Mouse (Mus musculus) hindbrain, embryonic 10.5 days (tissue): ENCODE data around the gene Dmwd. TPM values are rescaled to one million over a fixed set of nuclear protein-coding genes. Genes with fewer than 3 reads are reported as not detected.

ENCODE experiments used
- DNase-seq: peaks from one replicate; pipeline ENCODE4 v3.0.0-alpha.2; 2017; ENCODE audit warnings: low spot score
- H3K27ac ChIP-seq: fragments of 300-500 bp; sonication (generic); 2 replicates; pipeline ENCODE4 v1.5.1; 2016; ENCODE audit warnings: mild to moderate bottlenecking, moderate library complexity
- H3K27me3 ChIP-seq: fragments of 300-500 bp; sonication (generic); 2 replicates; pipeline ENCODE4 v1.6.1; 2016; ENCODE audit warnings: mild to moderate bottlenecking; ENCODE audit not compliant: poor library complexity, insufficient read depth, severe bottlenecking
- H3K36me3 ChIP-seq: fragments of 300-500 bp; sonication (generic); 2 replicates; pipeline ENCODE4 v1.6.1; 2016; ENCODE audit warnings: mild to moderate bottlenecking, moderate library complexity
- H3K4me1 ChIP-seq: fragments of 300-500 bp; sonication (generic); replicated peaks from 2 replicates; pipeline ENCODE4 v1.6.1; 2016; ENCODE audit warnings: mild to moderate bottlenecking
- H3K4me3 ChIP-seq: fragments of 300-500 bp; sonication (generic); 2 replicates; pipeline ENCODE4 v1.5.1; 2016; ENCODE audit warnings: mild to moderate bottlenecking, moderate library complexity
- H3K9me3 ChIP-seq: fragments of 300-500 bp; sonication (generic); 2 replicates; pipeline ENCODE4 v1.6.1; 2016; ENCODE audit warnings: mild to moderate bottlenecking, moderate library complexity
- WGBS: fragments of 180-500 bp; shearing (Covaris S2); methylation state at CpG from one replicate; pipeline ENCODE4 v1.1.7; 2016; 5-methylcytosine and 5-hydroxymethylcytosine counted together
- polyA plus RNA-seq: library from polyadenylated mRNA; unstranded; fragments of >200 nt; fragmentation: Nextera tagmentation; extraction: Ambion mirVana; gene quantifications from 2 replicates; pipeline ENCODE4 v1.2.1, GENCODE M21; 2016

The Dmwd gene
- polyA plus RNA-seq, 1 experiment from 2014 or later = 20.7 TPM

- Histone ChIP-seq H3K27me3 (no peaks in the 10 kb centered on the region), H3K4me1 (peaks cover 24% of the 10 kb centered on the region), H3K9me3 (peaks cover 3% of the 10 kb centered on the region; the same call in 1 of the 2 replicates), H3K4me3 (peak overlapping the region; percentile 99), H3K36me3 (peaks cover 26% of the 10 kb centered on the region), H3K27ac (peak overlapping the region; percentile 72)
- no peak for DNase-seq
- 61% methylated on average over 5 of the region's 5 CpGs for WGBS
These were observed 796 bp upstream of the Dmwd start for GRCm38 (mm10) chr7:19075231-19075630.

GRCm38 (mm10) chr7:19076586-19076991 is 562 bp downstream of the Dmwd start:
- WGBS = under 1% methylated on average over 22 of the region's 22 CpGs

GRCm38 (mm10) chr7:19077761-19078160 is 1.7 kb downstream of the Dmwd start:
- Histone ChIP-seq H3K27ac (peak overlapping the region; percentile 95), H3K9me3 (peaks cover 3% of the 10 kb centered on the region; the same call in 1 of the 2 replicates), H3K27me3 (no peaks in the 10 kb centered on the region), H3K4me1 (peaks cover 36% of the 10 kb centered on the region), H3K36me3 (peaks cover 51% of the 10 kb centered on the region), H3K4me3 (peak overlapping the region; percentile 99)
- no peak for DNase-seq
- WGBS = 80% methylated on average over 14 of the region's 14 CpGs

More at GRCm38 (mm10) chr7:19076586-19076991, 562 bp downstream of the Dmwd start:
- DNase-seq = no peak
- Histone ChIP-seq H3K27me3 (no peaks in the 10 kb centered on the region), H3K27ac (peak overlapping the region; percentile 95), H3K4me3 (peak overlapping the region; percentile 99), H3K36me3 (peaks cover 40% of the 10 kb centered on the region), H3K4me1 (peaks cover 25% of the 10 kb centered on the region), H3K9me3 (peaks cover 3% of the 10 kb centered on the region; the same call in 1 of the 2 replicates)

- H3K27me3 ChIP-seq = no peaks in the 10 kb centered on the region
- no peak for DNase-seq
- H3K4me3 ChIP-seq = 0 out of 2 replicates have a peak overlapping the region, but pooled peaks have one; percentile 14
- H3K36me3 ChIP-seq = peaks cover 61% of the 10 kb centered on the region
- 85% methylated on average over 3 of the region's 3 CpGs for WGBS
- H3K9me3 ChIP-seq = peaks cover under 1% of the 10 kb centered on the region; the same call in 1 of the 2 replicates
- peaks cover 46% of the 10 kb centered on the region for H3K4me1 ChIP-seq
- no peak overlapping the region for H3K27ac ChIP-seq
These were observed 2.7 kb downstream of the Dmwd start for GRCm38 (mm10) chr7:19078732-19079131.

- no peaks in the 10 kb centered on the region for H3K27me3 ChIP-seq
- H3K4me3 ChIP-seq = 0 out of 2 replicates have a peak overlapping the region, but pooled peaks have one; percentile 11
These were observed 4.5 kb downstream of the Dmwd start for GRCm38 (mm10) chr7:19080451-19080950.

GRCm38 (mm10) chr7:19082171-19082570 is 6.1 kb downstream of the Dmwd start:
- no peak overlapping the region for H3K27ac ChIP-seq
- 0 out of 2 replicates have a peak overlapping the region, but pooled peaks have one; percentile 3 for H3K4me3 ChIP-seq
- H3K4me1 ChIP-seq = peaks cover 61% of the 10 kb centered on the region
- peaks cover 8% of the 10 kb centered on the region for H3K27me3 ChIP-seq
- no peak for DNase-seq
- H3K9me3 ChIP-seq = no peaks in the 10 kb centered on the region
- 89% methylated on average over 4 of the region's 4 CpGs for WGBS
- peaks cover 78% of the 10 kb centered on the region for H3K36me3 ChIP-seq

More at GRCm38 (mm10) chr7:19080451-19080950, 4.5 kb downstream of the Dmwd start:
- no peak overlapping the region for H3K27ac ChIP-seq
- H3K4me1 ChIP-seq = peaks cover 58% of the 10 kb centered on the region
- WGBS = 87% methylated on average over 19 of the region's 19 CpGs
- no peaks in the 10 kb centered on the region for H3K9me3 ChIP-seq
- no peak for DNase-seq
- H3K36me3 ChIP-seq = peaks cover 68% of the 10 kb centered on the region

- Histone ChIP-seq H3K4me1 (peaks cover 52% of the 10 kb centered on the region), H3K4me3 (0 out of 2 replicates have a peak overlapping the region, but pooled peaks have one; percentile 26), H3K36me3 (peaks cover 82% of the 10 kb centered on the region), H3K27me3 (peaks cover 12% of the 10 kb centered on the region), H3K27ac (no peak overlapping the region), H3K9me3 (no peaks in the 10 kb centered on the region)
- WGBS = 61% methylated on average over 6 of the region's 6 CpGs
- DNase-seq = no peak
These were observed 7.1 kb downstream of the Dmwd start for GRCm38 (mm10) chr7:19083096-19083495.

- H3K27ac ChIP-seq = 0 out of 2 replicates have a peak within 1 kb of the TSS, but pooled peaks have one; percentile 0
- peaks cover 82% of the 10 kb centered on the region for H3K36me3 ChIP-seq
- DNase-seq = no peak
- no peaks in the 10 kb centered on the region for H3K9me3 ChIP-seq
- peaks cover 52% of the 10 kb centered on the region for H3K4me1 ChIP-seq
- peak within 1 kb of the TSS; percentile 27 for H3K4me3 ChIP-seq
- WGBS = 42% methylated on average over 10 of the region's 10 CpGs
- peaks cover 12% of the 10 kb centered on the region for H3K27me3 ChIP-seq
These were observed 7.7 kb downstream of the Dmwd start, which contains the start of gene Dmpk for GRCm38 (mm10) chr7:19083701-19084100. TSS of gene Dmpk (plus strand) at chr7:19083849.

- Histone ChIP-seq H3K4me3 (peak overlapping the region; percentile 26; the same call in 1 of the 2 replicates), H3K4me1 (peaks cover 54% of the 10 kb centered on the region), H3K27ac (0 out of 2 replicates have a peak overlapping the region, but pooled peaks have one; percentile 0), H3K27me3 (peaks cover 12% of the 10 kb centered on the region), H3K36me3 (peaks cover 82% of the 10 kb centered on the region), H3K9me3 (no peaks in the 10 kb centered on the region)
- DNase-seq = no peak
- WGBS = 75% methylated on average over 6 of the region's 6 CpGs
These were observed 8.3 kb downstream of the Dmwd start for GRCm38 (mm10) chr7:19084277-19084771.

- peaks cover 54% of the 10 kb centered on the region for H3K4me1 ChIP-seq
- H3K27me3 ChIP-seq = peaks cover 12% of the 10 kb centered on the region
- peak overlapping the region; percentile 27; the same call in 1 of the 2 replicates for H3K4me3 ChIP-seq
- 25% methylated on average over 9 of the region's 9 CpGs for WGBS
- DNase-seq = no peak
- no peaks in the 10 kb centered on the region for H3K9me3 ChIP-seq
- peaks cover 82% of the 10 kb centered on the region for H3K36me3 ChIP-seq
- H3K27ac ChIP-seq = 0 out of 2 replicates have a peak overlapping the region, but pooled peaks have one; percentile 46
These were observed 9.0 kb downstream of the Dmwd start for GRCm38 (mm10) chr7:19084921-19085473.

- Histone ChIP-seq H3K27me3 (peaks cover 17% of the 10 kb centered on the region), H3K36me3 (peaks cover 82% of the 10 kb centered on the region), H3K4me1 (peaks cover 54% of the 10 kb centered on the region), H3K27ac (0 out of 2 replicates have a peak overlapping the region, but pooled peaks have one; percentile 46), H3K4me3 (peak overlapping the region; percentile 27), H3K9me3 (no peaks in the 10 kb centered on the region)
- DNase-seq = no peak
- WGBS = 13% methylated on average over 6 of the region's 6 CpGs
These were observed 9.5 kb downstream of the Dmwd start for GRCm38 (mm10) chr7:19085495-19085894.

- WGBS = 9% methylated on average over 14 of the region's 14 CpGs
- H3K27me3 ChIP-seq = peaks cover 22% of the 10 kb centered on the region
- H3K4me1 ChIP-seq = peaks cover 54% of the 10 kb centered on the region
- peak overlapping the region; percentile 27 for H3K4me3 ChIP-seq
- H3K27ac ChIP-seq = 0 out of 2 replicates have a peak overlapping the region, but pooled peaks have one; percentile 29
- DNase-seq = no peak
- H3K36me3 ChIP-seq = peaks cover 82% of the 10 kb centered on the region
- no peaks in the 10 kb centered on the region for H3K9me3 ChIP-seq
These were observed 10.0 kb downstream of the Dmwd start for GRCm38 (mm10) chr7:19086042-19086441.

- no peak overlapping the region for H3K4me3 ChIP-seq
- peaks cover 82% of the 10 kb centered on the region for H3K36me3 ChIP-seq
- WGBS = 59% methylated on average over 18 of the region's 18 CpGs
- peaks cover 29% of the 10 kb centered on the region for H3K27me3 ChIP-seq
- no peak for DNase-seq
- H3K9me3 ChIP-seq = no peaks in the 10 kb centered on the region
- peaks cover 57% of the 10 kb centered on the region for H3K4me1 ChIP-seq
- H3K27ac ChIP-seq = no peak overlapping the region
These were observed 10.7 kb downstream of the Dmwd start for GRCm38 (mm10) chr7:19086760-19087159.
